Mouse (Mus musculus): ENCODE measurements around the gene Galnt6.

Gene Galnt6

DNA sequence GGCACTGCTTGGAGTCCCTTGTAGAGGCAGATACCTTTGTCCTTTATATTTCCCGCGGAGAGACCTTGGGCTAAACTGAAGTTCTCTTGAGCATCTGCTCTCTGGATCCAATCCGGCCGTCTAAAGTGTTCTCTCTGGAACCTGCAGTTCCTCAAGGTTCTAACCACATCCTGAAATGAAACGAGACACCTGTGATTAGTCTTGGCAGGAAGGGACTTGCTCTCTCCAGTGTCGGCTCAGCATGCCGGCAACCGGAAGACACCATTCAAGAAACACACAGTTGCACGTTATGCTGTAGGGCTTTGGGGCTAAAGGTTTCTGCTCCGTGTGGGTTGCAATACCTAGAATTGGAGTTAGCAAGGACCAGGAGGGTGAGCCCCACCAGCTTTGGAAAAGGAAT lies 9.1 kb downstream of the Galnt6 start:
- Histone ChIP-seq H3K4me1 (replicated peaks; ENCODE audit: low read depth, low read length) (peaks cover 31% of the 10 kb centered on the region), H3K4me3 (replicated peaks; ENCODE audit: low read length) (peak overlapping the region; percentile 67), H3K27me3 (ENCODE audit: insufficient read depth, low read length) (peaks cover 25% of the 10 kb centered on the region), H3K36me3 (ENCODE audit: insufficient read depth, low read length) (peaks cover 17% of the 10 kb centered on the region), H3K9me3 (ENCODE audit: low read length) (no peaks in the 10 kb centered on the region)
- TF ChIP-seq POU5F1 (IDR thresholded peaks at IDR 0.05; ENCODE audit: borderline replicate concordance, low read length) (no peak), CTCF (conservative IDR thresholded peaks at IDR 0.05; ENCODE audit: low read length) (no peak), NANOG (IDR thresholded peaks at IDR 0.05; ENCODE audit: borderline replicate concordance, low read length) (peak; percentile 30; the same call in 1 of the 2 replicates)

DNA sequence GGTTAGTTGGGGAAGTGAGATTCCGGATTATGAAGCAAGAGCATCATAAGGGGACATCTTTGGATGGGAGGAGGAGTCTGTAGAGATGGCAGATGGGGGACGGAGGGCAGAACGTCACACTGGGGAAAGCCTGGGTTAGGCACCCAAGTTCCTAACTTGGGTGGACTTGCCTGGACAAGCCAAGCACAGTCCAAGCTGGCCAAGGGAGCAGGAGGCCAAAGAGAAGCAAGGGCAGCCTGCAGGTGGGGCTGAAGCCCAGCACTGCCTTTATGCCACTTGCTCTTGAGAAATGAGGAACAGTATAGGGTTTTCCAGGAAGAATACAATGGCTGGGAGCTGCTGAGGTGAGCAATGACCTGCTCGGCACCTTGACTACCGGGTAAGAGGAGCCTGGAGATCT lies 10.0 kb downstream of the Galnt6 start:
- Histone ChIP-seq H3K4me3 (replicated peaks; ENCODE audit: low read length) (peak overlapping the region; percentile 67), H3K36me3 (ENCODE audit: insufficient read depth, low read length) (peaks cover 20% of the 10 kb centered on the region), H3K4me1 (replicated peaks; ENCODE audit: low read depth, low read length) (peaks cover 40% of the 10 kb centered on the region), H3K9me3 (ENCODE audit: low read length) (no peaks in the 10 kb centered on the region), H3K27me3 (ENCODE audit: insufficient read depth, low read length) (peaks cover 25% of the 10 kb centered on the region)
- TF ChIP-seq POU5F1 (IDR thresholded peaks at IDR 0.05; ENCODE audit: borderline replicate concordance, low read length) (no peak), NANOG (IDR thresholded peaks at IDR 0.05; ENCODE audit: borderline replicate concordance, low read length) (no peak), CTCF (conservative IDR thresholded peaks at IDR 0.05; ENCODE audit: low read length) (no peak)

DNA sequence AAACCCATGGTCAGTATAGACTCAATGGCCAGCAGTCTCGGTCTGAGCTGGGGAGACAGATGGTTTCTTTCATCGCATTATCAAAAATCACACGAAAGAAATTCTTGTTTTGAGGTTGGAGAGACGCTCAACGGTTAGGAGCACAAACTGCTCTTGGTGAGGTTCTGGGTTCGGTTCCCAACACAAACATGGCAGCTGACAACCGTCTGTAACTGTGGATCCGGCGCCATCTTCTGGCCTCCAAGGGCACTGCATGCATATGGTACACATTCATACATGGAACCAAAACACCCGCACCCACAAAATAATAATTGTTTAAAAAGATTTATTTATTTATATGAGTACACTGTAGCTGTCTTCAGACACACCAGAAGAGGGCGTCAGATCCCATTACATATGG lies 10.6 kb downstream of the Galnt6 start:
- H3K4me1 ChIP-seq (replicated peaks; ENCODE audit: low read depth, low read length): peaks cover 41% of the 10 kb centered on the region
- H3K4me3 ChIP-seq (replicated peaks; ENCODE audit: low read length): no peak overlapping the region
- no peaks in the 10 kb centered on the region for H3K9me3 ChIP-seq (ENCODE audit: low read length)
- H3K36me3 ChIP-seq (ENCODE audit: insufficient read depth, low read length): peaks cover 20% of the 10 kb centered on the region
- TF ChIP-seq NANOG (IDR thresholded peaks at IDR 0.05; ENCODE audit: borderline replicate concordance, low read length) (no peak), CTCF (conservative IDR thresholded peaks at IDR 0.05; ENCODE audit: low read length) (peak; percentile 47)
- H3K27me3 ChIP-seq (ENCODE audit: insufficient read depth, low read length): peaks cover 20% of the 10 kb centered on the region

DNA sequence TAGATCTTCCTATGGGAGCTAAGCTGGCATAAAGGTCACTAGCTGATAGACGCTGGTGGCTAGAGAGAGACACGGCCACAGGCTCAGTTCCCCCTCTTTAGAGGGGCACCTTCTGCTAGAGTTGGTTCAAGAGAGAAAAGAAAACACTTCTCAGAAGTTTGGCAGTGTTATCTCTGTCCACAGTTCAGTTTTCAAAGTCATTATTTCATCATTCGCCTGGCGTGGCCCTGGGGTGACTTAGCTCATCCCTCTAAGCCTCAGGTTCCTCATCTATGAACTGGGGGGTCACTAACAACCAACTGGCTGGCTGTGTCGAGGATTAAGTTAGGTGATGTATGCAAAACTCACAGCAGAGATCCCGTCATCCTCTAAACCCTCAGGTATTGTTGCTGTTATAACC lies 11.2 kb downstream of the Galnt6 start:
- H3K4me1 ChIP-seq (replicated peaks; ENCODE audit: low read depth, low read length): peaks cover 46% of the 10 kb centered on the region
- peaks cover 19% of the 10 kb centered on the region for H3K27me3 ChIP-seq (ENCODE audit: insufficient read depth, low read length)
- H3K4me3 ChIP-seq (replicated peaks; ENCODE audit: low read length): no peak overlapping the region
- TF ChIP-seq NANOG (IDR thresholded peaks at IDR 0.05; ENCODE audit: borderline replicate concordance, low read length): no peak
- TF ChIP-seq POU5F1 (IDR thresholded peaks at IDR 0.05; ENCODE audit: borderline replicate concordance, low read length): no peak
- TF ChIP-seq CTCF (conservative IDR thresholded peaks at IDR 0.05; ENCODE audit: low read length): no peak
- H3K36me3 ChIP-seq (ENCODE audit: insufficient read depth, low read length): peaks cover 20% of the 10 kb centered on the region
- H3K9me3 ChIP-seq (ENCODE audit: low read length): no peaks in the 10 kb centered on the region

DNA sequence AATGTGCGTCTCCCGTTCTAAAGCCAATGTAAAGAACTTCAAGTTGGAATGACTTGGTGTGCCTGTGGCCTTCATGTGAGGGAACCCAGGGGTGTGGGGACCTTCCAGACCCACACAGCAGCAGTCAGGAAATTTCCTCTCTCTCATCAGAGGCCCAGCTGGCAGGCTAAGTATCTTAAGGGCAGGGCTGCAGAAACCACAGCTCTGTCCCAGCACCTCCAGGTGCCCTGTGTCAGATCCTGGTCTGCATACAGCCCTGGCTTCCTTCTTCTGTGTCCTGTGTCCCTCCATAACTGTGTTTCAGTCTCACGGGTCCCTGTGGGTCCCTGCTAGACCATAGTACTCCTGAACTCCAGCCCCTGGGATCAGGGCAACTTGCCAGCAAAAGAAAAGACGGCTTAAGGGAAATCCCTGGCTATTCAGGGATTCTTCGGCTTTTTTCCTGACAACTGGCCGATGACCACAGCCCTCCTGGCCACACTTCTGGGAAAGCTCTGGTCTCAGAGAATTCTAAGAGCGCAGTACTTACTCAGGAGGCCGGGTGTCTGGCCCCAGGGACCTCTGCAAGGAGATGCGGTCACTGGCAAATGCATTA lies 13.7 kb downstream of the Galnt6 start:
- Histone ChIP-seq H3K9me3 (ENCODE audit: low read length) (no peaks in the 10 kb centered on the region), H3K36me3 (ENCODE audit: insufficient read depth, low read length) (peaks cover 28% of the 10 kb centered on the region), H3K27me3 (ENCODE audit: insufficient read depth, low read length) (peaks cover 1% of the 10 kb centered on the region), H3K4me1 (replicated peaks; ENCODE audit: low read depth, low read length) (peaks cover 41% of the 10 kb centered on the region), H3K4me3 (replicated peaks; ENCODE audit: low read length) (no peak overlapping the region)
- TF ChIP-seq POU5F1 (IDR thresholded peaks at IDR 0.05; ENCODE audit: borderline replicate concordance, low read length) (no peak), CTCF (conservative IDR thresholded peaks at IDR 0.05; ENCODE audit: low read length) (no peak), NANOG (IDR thresholded peaks at IDR 0.05; ENCODE audit: borderline replicate concordance, low read length) (no peak)

DNA sequence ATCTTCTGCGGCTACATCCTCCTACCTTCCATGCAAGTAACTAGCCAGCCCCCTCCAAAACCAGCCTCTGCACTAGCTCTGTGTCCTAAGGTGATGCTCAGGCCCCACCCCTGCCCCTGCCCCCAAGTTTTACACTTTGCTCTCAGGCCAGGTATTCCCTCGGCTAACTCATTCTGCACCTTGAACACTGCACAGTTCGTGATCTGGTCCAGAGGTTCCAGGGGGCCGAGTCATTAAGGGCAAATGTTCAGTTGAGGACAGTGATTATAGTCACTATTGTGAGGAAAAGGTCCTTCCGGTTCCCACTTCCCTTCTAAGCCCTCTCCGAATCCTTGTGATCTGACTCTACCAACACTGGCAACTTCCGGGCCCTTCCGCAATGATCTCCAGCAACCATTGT lies 14.7 kb downstream of the Galnt6 start:
- Histone ChIP-seq H3K36me3 (ENCODE audit: insufficient read depth, low read length) (peaks cover 28% of the 10 kb centered on the region), H3K4me1 (replicated peaks; ENCODE audit: low read depth, low read length) (peaks cover 32% of the 10 kb centered on the region), H3K9me3 (ENCODE audit: low read length) (no peaks in the 10 kb centered on the region), H3K4me3 (replicated peaks; ENCODE audit: low read length) (no peak overlapping the region), H3K27me3 (ENCODE audit: insufficient read depth, low read length) (no peaks in the 10 kb centered on the region; the same call in 1 of the 2 replicates)
- TF ChIP-seq CTCF (conservative IDR thresholded peaks at IDR 0.05; ENCODE audit: low read length) (no peak), POU5F1 (IDR thresholded peaks at IDR 0.05; ENCODE audit: borderline replicate concordance, low read length) (no peak), NANOG (IDR thresholded peaks at IDR 0.05; ENCODE audit: borderline replicate concordance, low read length) (no peak)

DNA sequence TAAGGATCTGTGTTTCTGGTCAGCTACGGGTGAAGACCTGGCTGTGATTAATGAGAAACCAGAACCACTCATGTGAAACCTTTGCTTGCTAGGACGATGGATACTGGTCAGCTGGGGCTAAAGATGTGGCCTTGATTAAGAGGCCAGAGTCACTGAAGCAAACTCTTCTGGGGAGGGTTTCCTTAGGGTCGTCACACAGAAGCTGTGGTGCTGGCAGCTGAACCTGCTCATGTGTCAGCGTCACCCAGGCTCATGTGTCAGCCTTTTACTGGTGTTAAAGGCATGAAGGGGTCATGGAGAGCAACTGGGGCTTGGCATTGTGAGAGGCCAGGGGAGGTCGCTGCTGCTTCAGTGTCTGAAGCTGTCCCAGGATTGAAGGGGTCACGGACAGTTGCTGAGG lies 18.3 kb downstream of the Galnt6 start:
- H3K9me3 ChIP-seq (ENCODE audit: low read length): no peaks in the 10 kb centered on the region
- TF ChIP-seq CTCF (conservative IDR thresholded peaks at IDR 0.05; ENCODE audit: low read length): no peak
- TF ChIP-seq POU5F1 (IDR thresholded peaks at IDR 0.05; ENCODE audit: borderline replicate concordance, low read length): no peak
- TF ChIP-seq NANOG (IDR thresholded peaks at IDR 0.05; ENCODE audit: borderline replicate concordance, low read length): no peak
- peaks cover 23% of the 10 kb centered on the region for H3K36me3 ChIP-seq (ENCODE audit: insufficient read depth, low read length)
- no peak overlapping the region for H3K4me3 ChIP-seq (replicated peaks; ENCODE audit: low read length)
- H3K4me1 ChIP-seq (replicated peaks; ENCODE audit: low read depth, low read length): peaks cover 30% of the 10 kb centered on the region
- no peaks in the 10 kb centered on the region for H3K27me3 ChIP-seq (ENCODE audit: insufficient read depth, low read length)

DNA sequence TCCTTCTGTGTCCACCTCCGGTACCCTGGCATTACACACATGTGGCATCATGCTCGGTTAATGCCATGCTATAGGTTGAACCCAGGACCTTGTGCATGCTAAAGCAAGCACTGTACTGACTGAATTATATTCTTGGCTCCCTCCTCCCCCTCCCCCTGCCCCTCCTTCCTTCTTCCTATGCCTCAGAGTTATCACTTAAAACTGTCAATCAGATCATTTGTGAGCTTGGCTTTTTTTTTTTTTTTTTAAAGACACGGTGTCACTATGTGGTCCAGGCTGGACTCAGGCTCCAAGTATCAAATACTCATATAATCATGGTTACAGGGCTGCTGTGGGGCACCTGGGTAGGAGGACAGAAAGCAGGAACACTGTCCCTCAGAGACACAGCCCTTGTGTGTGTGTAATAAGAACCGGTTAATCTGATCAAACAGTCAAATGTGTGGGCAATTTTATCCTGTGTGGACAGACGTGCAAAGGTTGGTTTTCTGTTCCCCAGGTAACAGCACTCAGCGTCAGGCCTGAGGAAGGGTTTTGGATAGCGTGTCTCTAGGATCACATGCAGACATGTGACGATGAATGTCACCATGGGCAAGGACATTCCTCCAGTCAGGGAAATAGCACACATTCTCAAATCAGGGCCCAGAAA lies 20.6 kb downstream of the Galnt6 start:
- no peak overlapping the region for H3K4me3 ChIP-seq (replicated peaks; ENCODE audit: low read length)
- peaks cover 15% of the 10 kb centered on the region for H3K36me3 ChIP-seq (ENCODE audit: insufficient read depth, low read length)
- no peak for TF ChIP-seq POU5F1 (IDR thresholded peaks at IDR 0.05; ENCODE audit: borderline replicate concordance, low read length)
- TF ChIP-seq NANOG (IDR thresholded peaks at IDR 0.05; ENCODE audit: borderline replicate concordance, low read length): no peak
- no peak for TF ChIP-seq CTCF (conservative IDR thresholded peaks at IDR 0.05; ENCODE audit: low read length)
- H3K27me3 ChIP-seq (ENCODE audit: insufficient read depth, low read length): 0 out of 2 replicates have a peak, but pooled peaks cover 5% of the 10 kb centered on the region
- H3K9me3 ChIP-seq (ENCODE audit: low read length): no peaks in the 10 kb centered on the region
- H3K4me1 ChIP-seq (replicated peaks; ENCODE audit: low read depth, low read length): peaks cover 29% of the 10 kb centered on the region
